Mouse (Mus musculus) midbrain, postnatal 0 days (tissue): ENCODE data around the gene Stum. TPM values are rescaled to one million over a fixed set of nuclear protein-coding genes. Genes with fewer than 3 reads are reported as not detected.

Experiments
- ATAC-seq: fragments of 200-750 bp; cut with Nextera tagmentation; 2 replicates; pipeline ENCODE4 v1.8.0; 2017; ENCODE audit warnings: moderate number of reproducible peaks, mild to moderate bottlenecking, moderate TSS enrichment, moderate library complexity; ENCODE audit not compliant: low FRiP score
- DNase-seq: peaks from one replicate; pipeline ENCODE4 v3.0.0-alpha.2; 2015; ENCODE audit warnings: low spot score
- H3K27ac ChIP-seq: fragments of 300-500 bp; sonication (generic); 2 replicates; pipeline ENCODE4 v1.5.1; 2014; ENCODE audit warnings: low read depth, mild to moderate bottlenecking, low read length, mixed read lengths
- H3K27me3 ChIP-seq: fragments of 300-500 bp; sonication (generic); 2 replicates; pipeline ENCODE4 v1.6.1; 2014; ENCODE audit warnings: low read length, control low read depth, mixed read lengths; ENCODE audit not compliant: insufficient read depth
- H3K36me3 ChIP-seq: fragments of 300-500 bp; sonication (generic); 2 replicates; pipeline ENCODE4 v1.6.1; 2014; ENCODE audit warnings: low read length, control low read depth, mixed read lengths; ENCODE audit not compliant: insufficient read depth
- H3K4me1 ChIP-seq: fragments of 300-500 bp; sonication (generic); 2 replicates; pipeline ENCODE4 v1.6.1; 2014; ENCODE audit warnings: mild to moderate bottlenecking, control low read depth, antibody characterized with exemption, low read length, mixed read lengths; ENCODE audit not compliant: insufficient read depth
- H3K4me2 ChIP-seq: fragments of 300-500 bp; sonication (generic); 2 replicates; pipeline ENCODE4 v1.6.1; 2014; ENCODE audit warnings: low read depth, mild to moderate bottlenecking, low read length, mixed read lengths; ENCODE audit not compliant: poor library complexity, severe bottlenecking
- H3K4me3 ChIP-seq: fragments of 300-500 bp; sonication (generic); 2 replicates; pipeline ENCODE4 v1.5.1; 2014; ENCODE audit warnings: low read depth, mild to moderate bottlenecking, low read length, moderate library complexity
- H3K9ac ChIP-seq: fragments of 300-500 bp; sonication (generic); replicated peaks from 2 replicates; pipeline ENCODE4 v1.6.1; 2014; ENCODE audit warnings: mild to moderate bottlenecking, low read length, moderate library complexity, mixed read lengths; ENCODE audit not compliant: poor library complexity, severe bottlenecking
- H3K9me3 ChIP-seq: fragments of 300-500 bp; sonication (generic); 2 replicates; pipeline ENCODE4 v1.6.1; 2016; ENCODE audit warnings: low read length, control low read depth
- CTCF ChIP-seq: IDR thresholded peaks from 2 replicates; pipeline ENCODE4 v1.5.1; 2016; ENCODE audit warnings: antibody characterized with exemption, mild to moderate bottlenecking
- WGBS: fragments of 180-500 bp; shearing (Covaris S2); extraction: QIAGEN DNeasy Blood & Tissue Kit; methylation state at CpG from one replicate; pipeline ENCODE4 v1.1.7; 2014; 5-methylcytosine and 5-hydroxymethylcytosine counted together
- polyA plus RNA-seq: library from polyadenylated mRNA; unstranded; fragments of >200 nt; fragmentation: Nextera tagmentation; extraction: Ambion mirVana; gene quantifications from 2 replicates; pipeline ENCODE4 v1.2.1, GENCODE M21; 2015
- total RNA-seq: library from RNA; depleted of rRNA; stranded (reverse); fragments of >200 nt; gene quantifications from 2 replicates; pipeline ENCODE4 v1.2.3, GENCODE M21; 2014

Gene Stum
- total and polyA plus RNA-seq, 2 experiments from 2014 or later = 17.8 to 86.7 TPM

- 16% methylated on average over 7 of the region's 7 CpGs for WGBS
- peak; percentile 64; the same call in 1 of the 2 replicates for ATAC-seq
Observed at GRCm38 (mm10) chr1:180433796-180434566, 49.3 kb downstream of the Stum start.

DNA sequence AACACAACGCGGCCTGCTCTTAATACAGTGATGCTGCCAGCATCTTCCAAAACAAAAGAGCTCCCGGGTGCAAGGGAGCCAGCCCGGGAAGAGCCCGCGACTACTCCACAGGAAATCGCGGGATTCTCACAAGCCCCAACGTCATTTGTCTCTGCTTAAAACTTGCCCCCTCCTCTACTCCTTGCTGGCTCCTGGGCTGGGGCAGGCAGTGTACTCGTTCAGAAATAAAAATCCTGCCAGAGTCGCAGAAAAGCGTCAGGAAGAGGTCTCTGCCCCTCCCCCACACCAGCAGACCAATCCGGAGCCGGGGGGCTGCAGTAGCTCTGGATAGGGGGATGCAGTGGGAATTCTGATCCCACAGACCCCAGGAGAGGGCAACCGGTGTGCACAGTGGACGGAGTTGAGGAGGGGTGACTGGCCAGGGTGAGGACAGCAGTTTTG is 50.2 kb downstream of the Stum start:
- peak; percentile 55 for ATAC-seq
- peak overlapping the region; percentile 11 for H3K4me3 ChIP-seq
- peak overlapping the region; percentile 34; the same call in 1 of the 2 replicates for H3K9ac ChIP-seq
- H3K4me2 ChIP-seq = peak overlapping the region; percentile 38
- no peak for TF ChIP-seq CTCF
- no peaks in the 10 kb centered on the region for H3K36me3 ChIP-seq
- under 1% methylated on average over 16 of the region's 16 CpGs for WGBS
- H3K27ac ChIP-seq = no peak overlapping the region
- no peaks in the 10 kb centered on the region for H3K27me3 ChIP-seq
- H3K4me1 ChIP-seq = peaks cover 2% of the 10 kb centered on the region; the same call in 1 of the 2 replicates
- H3K9me3 ChIP-seq = no peaks in the 10 kb centered on the region
- DNase-seq = peak; percentile 62

More at GRCm38 (mm10) chr1:180433796-180434566, 49.3 kb downstream of the Stum start:
- Histone ChIP-seq H3K4me1 (peaks cover 2% of the 10 kb centered on the region; the same call in 1 of the 2 replicates), H3K4me2 (no peak overlapping the region), H3K9ac (no peak overlapping the region), H3K9me3 (no peaks in the 10 kb centered on the region), H3K4me3 (no peak overlapping the region), H3K27me3 (no peaks in the 10 kb centered on the region), H3K27ac (no peak overlapping the region), H3K36me3 (no peaks in the 10 kb centered on the region)
- peak; percentile 97 for TF ChIP-seq CTCF
- DNase-seq = peak; percentile 94

DNA sequence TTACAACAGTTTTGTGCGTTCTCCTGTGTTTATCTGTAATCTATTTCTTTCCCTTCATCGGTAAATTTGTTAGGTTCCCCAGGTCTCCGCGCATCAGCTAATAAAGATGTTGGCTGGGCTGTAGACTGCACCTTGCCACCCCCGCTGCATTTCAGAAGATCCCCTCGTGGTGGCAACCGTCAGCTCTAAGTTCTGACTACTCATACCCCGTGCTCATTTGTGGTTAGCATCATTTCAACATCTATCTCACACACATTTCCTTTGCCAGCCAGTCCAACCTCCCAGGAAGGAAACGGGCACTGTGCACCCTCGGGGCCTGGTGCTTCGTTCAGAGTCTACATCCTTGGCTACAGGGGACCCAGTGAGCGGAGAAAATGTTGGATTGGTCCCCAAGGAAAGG is 51.5 kb downstream of the Stum start:
- no peak overlapping the region for H3K9ac ChIP-seq
- H3K9me3 ChIP-seq = no peaks in the 10 kb centered on the region
- peak; percentile 50 for DNase-seq
- H3K4me2 ChIP-seq = no peak overlapping the region
- no peaks in the 10 kb centered on the region for H3K36me3 ChIP-seq
- no peak for ATAC-seq
- peaks cover 2% of the 10 kb centered on the region; the same call in 1 of the 2 replicates for H3K4me1 ChIP-seq
- no peaks in the 10 kb centered on the region for H3K27me3 ChIP-seq
- WGBS = 70% methylated on average over 12 of the region's 12 CpGs
- no peak overlapping the region for H3K27ac ChIP-seq
- peak; percentile 60 for TF ChIP-seq CTCF
- no peak overlapping the region for H3K4me3 ChIP-seq

DNA sequence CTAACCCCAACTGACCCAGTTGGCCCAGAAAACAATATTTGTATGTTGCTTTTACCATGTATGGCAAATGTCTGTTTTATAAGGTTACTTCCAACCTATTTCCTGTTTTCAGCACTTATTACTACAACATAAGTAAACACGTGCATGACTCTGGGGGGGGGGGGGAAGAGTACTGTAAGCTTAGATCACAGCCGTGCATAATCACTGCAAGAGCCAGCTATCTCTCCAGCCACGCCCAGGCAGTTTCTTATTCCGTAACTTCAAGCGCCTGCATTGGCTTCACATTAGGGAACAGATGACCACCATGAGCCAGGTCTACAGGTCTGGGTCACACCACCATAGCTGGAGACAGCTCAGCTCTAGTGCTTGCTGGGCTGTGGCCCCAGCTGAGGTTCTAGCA is 53.5 kb downstream of the Stum start:
- WGBS = 79% methylated on average over 5 of the region's 5 CpGs
- Histone ChIP-seq H3K27ac (no peak overlapping the region), H3K36me3 (no peaks in the 10 kb centered on the region), H3K9me3 (no peaks in the 10 kb centered on the region), H3K4me1 (peaks cover 2% of the 10 kb centered on the region; the same call in 1 of the 2 replicates), H3K4me2 (no peak overlapping the region), H3K9ac (no peak overlapping the region), H3K4me3 (no peak overlapping the region), H3K27me3 (no peaks in the 10 kb centered on the region)
- no peak for TF ChIP-seq CTCF
- DNase-seq = no peak
- ATAC-seq = no peak

GRCm38 (mm10) chr1:180428871-180429270 is 54.4 kb downstream of the Stum start:
- WGBS = 83% methylated on average over 8 of the region's 8 CpGs
- TF ChIP-seq CTCF = no peak
- H3K27ac ChIP-seq = no peak overlapping the region
- H3K9ac ChIP-seq = no peak overlapping the region
- peaks cover 2% of the 10 kb centered on the region; the same call in 1 of the 2 replicates for H3K4me1 ChIP-seq
- H3K4me2 ChIP-seq = no peak overlapping the region
- DNase-seq (no peak), ATAC-seq (no peak)
- no peaks in the 10 kb centered on the region for H3K36me3 ChIP-seq
- no peaks in the 10 kb centered on the region for H3K27me3 ChIP-seq
- H3K9me3 ChIP-seq = no peaks in the 10 kb centered on the region
- no peak overlapping the region for H3K4me3 ChIP-seq

GRCm38 (mm10) chr1:180428101-180428712 is 55.1 kb downstream of the Stum start:
- peak; percentile 86 for DNase-seq
- Histone ChIP-seq H3K27me3 (no peaks in the 10 kb centered on the region), H3K4me2 (no peak overlapping the region), H3K27ac (no peak overlapping the region), H3K9me3 (no peaks in the 10 kb centered on the region), H3K36me3 (no peaks in the 10 kb centered on the region), H3K9ac (no peak overlapping the region), H3K4me3 (no peak overlapping the region), H3K4me1 (peaks cover 2% of the 10 kb centered on the region; the same call in 1 of the 2 replicates)
- 28% methylated on average over 9 of the region's 9 CpGs for WGBS
- ATAC-seq = no peak
- TF ChIP-seq CTCF = peak; percentile 98
